In genomic region chr13:34784818-34785217, GRCm38 (mm10) we compare ENCODE assay signal across 25 mouse cellular contexts. TPM values are rescaled to one million over a fixed set of nuclear protein-coding genes. Genes with fewer than 3 reads are reported as not detected.
DNase-seq lines count a peak whose midpoint lies in the region; ATAC-seq and TF ChIP-seq lines count a peak whose summit lies in the region.
"Had no signal": no experiment of that assay in that cellular context is flagged by ENCODE, and none has a peak within 500 bp of the region (broad histone marks: within the 10 kb centered on the region; RNA-seq: fewer than 3 reads in every experiment).

No protein-coding gene starts in this region.

- H3K4me3 ChIP-seq in liver, embryonic 14.5 days (ENCODE audit: insufficient read depth in 1 of 2, low read depth in 2 of 2, low read length in 2 of 2), result no peak overlapping the region
- no peak overlapping the region for H3K4me3 ChIP-seq in forebrain, embryonic 15.5 days
- H3K4me3 ChIP-seq in midbrain, postnatal 0 days (ENCODE audit: low read depth, low read length), result no peak overlapping the region
- H3K4me3 ChIP-seq: embryonic facial prominence, embryonic 15.5 days; forebrain, embryonic 13.5 days; hindbrain, embryonic 12.5 days; layer of hippocampus, adult 2 months; limb, embryonic 10.5 days had no signal

- DNase-seq in heart, adult 8-10 months (ENCODE audit: low spot score), result peak; percentile 65
- no peak for DNase-seq in heart, postnatal 4 days
- peak; percentile 96 for DNase-seq in 416B (ENCODE audit: low read depth)
- DNase-seq in c-Kit-positive CD71-positive TER-119-positive erythroid progenitor cells, embryonic 14.5 days (ENCODE audit: low spot score), result peak; percentile 54
- DNase-seq in liver, embryonic 14.5 days (ENCODE audit: low read depth in 3 of 3, low spot score in 3 of 3), result peak; percentile 41 to 47 (median 41)
- no peak for DNase-seq in left cerebral cortex, postnatal 10 days (ENCODE audit: extremely low spot score in 1 of 2, low spot score in 2 of 2)
- DNase-seq in midbrain, postnatal 0 days (ENCODE audit: low spot score), result no peak
- DNase-seq: adrenal gland, postnatal 25 days; cerebellum, adult 9-10 months; embryo, embryonic 11 days; kidney, adult 11 months; lung, embryonic 14.5 days had no signal

- WGBS in liver, embryonic 14.5 days (ENCODE audit: insufficient replicate concordance), result 23% methylated on average over 8 of the region's 8 CpGs
- WGBS in forebrain, embryonic 15.5 days, result 91% methylated on average over 8 of the region's 8 CpGs
- 82% methylated on average over 8 of the region's 8 CpGs for WGBS in midbrain, postnatal 0 days

- peak; percentile 53 for TF ChIP-seq EP300 in liver, embryonic 14.5 days (IDR thresholded peaks at IDR 0.05; ENCODE audit: low read depth)

- H3K27me3 ChIP-seq in liver, embryonic 14.5 days (ENCODE audit: control insufficient read depth, insufficient read depth, low read length), result no peaks in the 10 kb centered on the region
- H3K27me3 ChIP-seq in forebrain, embryonic 15.5 days, result no peaks in the 10 kb centered on the region
- no peaks in the 10 kb centered on the region for H3K27me3 ChIP-seq in midbrain, postnatal 0 days (ENCODE audit: insufficient read depth, low read length)
- H3K27me3 ChIP-seq: embryonic facial prominence, embryonic 15.5 days; forebrain, embryonic 13.5 days; hindbrain, embryonic 12.5 days had no signal

- peaks cover 9 to 36% of the 10 kb centered on the region in 2 experiments for H3K4me1 ChIP-seq in liver, embryonic 14.5 days (replicated peaks; ENCODE audit: control insufficient read depth in 2 of 2, insufficient read depth in 2 of 2, low read length in 1 of 2)
- H3K4me1 ChIP-seq in forebrain, embryonic 15.5 days, result peaks cover 8% of the 10 kb centered on the region; the same call in 1 of the 2 replicates
- no peaks in the 10 kb centered on the region for H3K4me1 ChIP-seq in midbrain, postnatal 0 days (ENCODE audit: insufficient read depth, low read length)
- H3K4me1 ChIP-seq: hindbrain, embryonic 12.5 days had no signal

- ATAC-seq in liver, embryonic 14.5 days (ENCODE audit: insufficient read depth), result peak; percentile 86
- no peak for ATAC-seq in forebrain, embryonic 15.5 days (replicated peaks)
- ATAC-seq in midbrain, postnatal 0 days (ENCODE audit: low FRiP score), result no peak
- ATAC-seq: forebrain, embryonic 13.5 days; midbrain, embryonic 16.5 days had no signal

- no peak overlapping the region for H3K27ac ChIP-seq in liver, embryonic 14.5 days
- no peak overlapping the region for H3K27ac ChIP-seq in forebrain, embryonic 15.5 days (replicated peaks)
- no peak overlapping the region for H3K27ac ChIP-seq in midbrain, postnatal 0 days (ENCODE audit: low read depth, low read length)
- H3K27ac ChIP-seq: embryonic facial prominence, embryonic 15.5 days; forebrain, embryonic 13.5 days; hindbrain, embryonic 12.5 days; kidney, postnatal 0 days; layer of hippocampus, adult 2 months; limb, embryonic 10.5 days; macrophage had no signal

- H3K9me3 ChIP-seq in liver, embryonic 14.5 days (ENCODE audit: control insufficient read depth, low read length), result no peaks in the 10 kb centered on the region
- no peaks in the 10 kb centered on the region for H3K9me3 ChIP-seq in forebrain, embryonic 15.5 days
- H3K9me3 ChIP-seq in midbrain, postnatal 0 days (ENCODE audit: low read length), result no peaks in the 10 kb centered on the region
- H3K9me3 ChIP-seq: embryonic facial prominence, embryonic 15.5 days; forebrain, embryonic 13.5 days; hindbrain, embryonic 12.5 days; limb, embryonic 10.5 days had no signal

- intact Hi-C loops in left cerebral cortex, postnatal 10 days (cut with DNase I), result no loop called here

- TF ChIP-seq CTCF in liver, embryonic 14.5 days (IDR thresholded peaks at IDR 0.05; ENCODE audit: low read depth), result no peak
- no peak for TF ChIP-seq CTCF in midbrain, postnatal 0 days (IDR thresholded peaks at IDR 0.05)

- no peak overlapping the region for H3K9ac ChIP-seq in liver, embryonic 14.5 days (replicated peaks)
- H3K9ac ChIP-seq in forebrain, embryonic 15.5 days (replicated peaks), result no peak overlapping the region
- H3K9ac ChIP-seq in midbrain, postnatal 0 days (replicated peaks; ENCODE audit: low read length, poor library complexity, severe bottlenecking), result no peak overlapping the region
- H3K9ac ChIP-seq: embryonic facial prominence, embryonic 15.5 days; forebrain, embryonic 13.5 days; hindbrain, embryonic 12.5 days; lung, embryonic 14.5 days had no signal

- H3K36me3 ChIP-seq in liver, embryonic 14.5 days (replicated peaks; ENCODE audit: control insufficient read depth, insufficient read depth, low read depth), result no peaks in the 10 kb centered on the region
- no peaks in the 10 kb centered on the region for H3K36me3 ChIP-seq in forebrain, embryonic 15.5 days
- H3K36me3 ChIP-seq in midbrain, postnatal 0 days (ENCODE audit: insufficient read depth, low read length), result no peaks in the 10 kb centered on the region
- H3K36me3 ChIP-seq: embryonic facial prominence, embryonic 15.5 days; hindbrain, embryonic 12.5 days; limb, embryonic 10.5 days had no signal

- H3K4me2 ChIP-seq in liver, embryonic 14.5 days (ENCODE audit: low read depth), result no peak overlapping the region
- no peak overlapping the region for H3K4me2 ChIP-seq in forebrain, embryonic 15.5 days (replicated peaks)
- H3K4me2 ChIP-seq in midbrain, postnatal 0 days (ENCODE audit: low read depth, low read length, poor library complexity, severe bottlenecking), result no peak overlapping the region
- H3K4me2 ChIP-seq: embryonic facial prominence, embryonic 15.5 days; forebrain, embryonic 13.5 days; hindbrain, embryonic 12.5 days; lung, embryonic 14.5 days had no signal

RNA-seq across cellular contexts. Expression of gene Fam50b, which starts 50.2 kb away (rescaled TPM):
- total RNA-seq in heart, adult 8-10 months (2022), result not detected
- not detected for total RNA-seq in heart, postnatal 4 days (2021)
- polyA plus RNA-seq in liver, embryonic 14.5 days (2012; rRNA removed), result 0.04 TPM in 1 of 2 replicates, not detected in the other
- not detected in 2 replicates for polyA plus RNA-seq in liver, embryonic 14.5 days (2014; fragmentation: Nextera tagmentation; extraction: Ambion mirVana)
- not detected in 2 replicates for polyA plus RNA-seq in forebrain, embryonic 15.5 days (2015; fragmentation: Nextera tagmentation; extraction: Ambion mirVana)
- not detected for total RNA-seq in left cerebral cortex, postnatal 10 days (2021)
- 0.66 TPM in 1 of 2 replicates, not detected in the other for total RNA-seq in midbrain, postnatal 0 days (2014; rRNA removed)
- not detected in 2 replicates for polyA plus RNA-seq in midbrain, postnatal 0 days (2015; fragmentation: Nextera tagmentation; extraction: Ambion mirVana)
- total RNA-seq: adrenal gland, postnatal 25 days; granulocyte monocyte progenitor cell, adult 5-6 weeks; layer of hippocampus, adult 2 months; left cerebral cortex, adult 18-20 months had no signal
- polyA plus RNA-seq: C2C12; forebrain, embryonic 13.5 days; kidney, postnatal 0 days; lung, embryonic 14.5 days; macrophage; stomach, embryonic 14.5 days had no signal

Comparison
In these comparisons a context has a peak if more than half of its experiments do, and no peak if none do; other contexts are left out.
1. DNase-seq: peak in heart, adult 8-10 months (single experiment), 416B (single experiment), c-Kit-positive CD71-positive TER-119-positive erythroid progenitor cells, embryonic 14.5 days (single experiment) and liver, embryonic 14.5 days (3 of 3); none in heart, postnatal 4 days (single experiment), left cerebral cortex, postnatal 10 days (0 of 2) and midbrain, postnatal 0 days (single experiment).